Mouse (Mus musculus) liver, adult 2 months (tissue): ENCODE results near the gene Ppif. TPM values are rescaled to one million over a fixed set of nuclear protein-coding genes. Genes with fewer than 3 reads are reported as not detected.

ENCODE experiments used
- DNase-seq: peaks from one replicate; pipeline ENCODE4 v3.0.0-alpha.2; 2011; ENCODE audit warnings: low read depth, low spot score; ENCODE audit errors: extremely low read depth
- H3K27ac ChIP-seq: fragments of 200-500 bp; replicated peaks from 2 replicates; pipeline ENCODE4 v1.5.1; 2012; ENCODE audit warnings: low read depth, mild to moderate bottlenecking, control low read depth, inconsistent platforms, low read length; ENCODE audit not compliant: insufficient read depth
- H3K27me3 ChIP-seq: fragments of 200-500 bp; 2 replicates; pipeline ENCODE4 v1.6.1; 2012; ENCODE audit warnings: mild to moderate bottlenecking, moderate library complexity, low read length, inconsistent platforms; ENCODE audit not compliant: control insufficient read depth, insufficient read depth
- H3K36me3 ChIP-seq: fragments of 200-500 bp; 2 replicates; pipeline ENCODE4 v1.6.1; 2012; ENCODE audit warnings: low read length, inconsistent platforms; ENCODE audit not compliant: control insufficient read depth, insufficient read depth
- H3K4me1 ChIP-seq: fragments of 200-500 bp; 2 replicates; pipeline ENCODE4 v1.6.1; 2011; ENCODE audit warnings: low read length; ENCODE audit not compliant: control insufficient read depth, insufficient read depth
- H3K4me3 ChIP-seq: fragments of 200-500 bp; 2 replicates; pipeline ENCODE4 v1.5.1; 2011; ENCODE audit warnings: low read depth, mild to moderate bottlenecking, control low read depth, low read length, moderate library complexity; ENCODE audit not compliant: insufficient read depth
- H3K79me2 ChIP-seq: fragments of 200-500 bp; 2 replicates; pipeline ENCODE4 v1.6.1; 2012; ENCODE audit warnings: inconsistent platforms, mild to moderate bottlenecking, low read length, moderate library complexity; ENCODE audit not compliant: control insufficient read depth, insufficient read depth
- H3K9ac ChIP-seq: fragments of 200-500 bp; 2 replicates; pipeline ENCODE4 v1.6.1; 2012; ENCODE audit warnings: low read depth, mild to moderate bottlenecking, control low read depth, inconsistent platforms, low read length
- CTCF ChIP-seq: fragments of 200-500 bp; IDR thresholded peaks from 2 replicates; pipeline ENCODE4 v1.5.1; 2011; ENCODE audit warnings: low read depth, low read length, control low read depth
- POLR2A ChIP-seq: fragments of 200-500 bp; IDR thresholded peaks from 2 replicates; pipeline ENCODE4 v1.6.1; 2011; ENCODE audit warnings: low read length, control low read depth; ENCODE audit not compliant: insufficient read depth; ENCODE audit errors: extremely low read depth
- WGBS: fragments of 180-500 bp; shearing (Covaris S2); methylation state at CpG from one replicate; pipeline ENCODE4 v1.1.7; 2018; 5-methylcytosine and 5-hydroxymethylcytosine counted together
- polyA plus RNA-seq: library from polyadenylated mRNA; depleted of rRNA; stranded (reverse); fragments of >200 nt; gene quantifications from 2 replicates; pipeline ENCODE4 v1.2.3, GENCODE M21; 2012
- total RNA-seq: library from RNA; depleted of rRNA; stranded (reverse); fragments of >200 nt; gene quantifications from 2 replicates; pipeline ENCODE4 v1.2.3, GENCODE M21; 2014

Ppif gene
- total and polyA plus RNA-seq, 2 experiments: 19.4 to 80.6 TPM

- Histone ChIP-seq H3K4me3 (no peak overlapping the region), H3K4me1 (no peaks in the 10 kb centered on the region), H3K27me3 (no peaks in the 10 kb centered on the region), H3K27ac (no peak overlapping the region), H3K79me2 (no peaks in the 10 kb centered on the region), H3K9ac (no peak overlapping the region), H3K36me3 (peaks cover 63% of the 10 kb centered on the region)
- 95% methylated on average over 14 of the region's 14 CpGs for WGBS
- TF ChIP-seq CTCF: no peak
- no peak for TF ChIP-seq POLR2A
- no peak for DNase-seq
These were observed 39.4 kb upstream of the Ppif start for GRCm38 (mm10) chr14:25654401-25655197.

- H3K4me3 ChIP-seq: no peak overlapping the region
- H3K27me3 ChIP-seq: no peaks in the 10 kb centered on the region
- no peaks in the 10 kb centered on the region for H3K4me1 ChIP-seq
- H3K27ac ChIP-seq: no peak overlapping the region
- peaks cover 24% of the 10 kb centered on the region for H3K36me3 ChIP-seq
- H3K79me2 ChIP-seq: no peaks in the 10 kb centered on the region
- no peak overlapping the region for H3K9ac ChIP-seq
- DNase-seq: peak; percentile 60
- WGBS: 37% methylated on average over 11 of the region's 11 CpGs
- no peak for TF ChIP-seq POLR2A
- peak; percentile 69 for TF ChIP-seq CTCF
These were observed 33.3 kb upstream of the Ppif start for GRCm38 (mm10) chr14:25660661-25661060.

GRCm38 (mm10) chr14:25661185-25661920 lies 32.6 kb upstream of the Ppif start:
- Histone ChIP-seq H3K9ac (no peak overlapping the region), H3K4me3 (no peak overlapping the region), H3K36me3 (peaks cover 24% of the 10 kb centered on the region), H3K27me3 (no peaks in the 10 kb centered on the region), H3K27ac (no peak overlapping the region), H3K79me2 (no peaks in the 10 kb centered on the region), H3K4me1 (no peaks in the 10 kb centered on the region)
- TF ChIP-seq POLR2A (no peak), CTCF (no peak)
- no peak for DNase-seq
- WGBS: 64% methylated on average over 17 of the region's 17 CpGs

DNA sequence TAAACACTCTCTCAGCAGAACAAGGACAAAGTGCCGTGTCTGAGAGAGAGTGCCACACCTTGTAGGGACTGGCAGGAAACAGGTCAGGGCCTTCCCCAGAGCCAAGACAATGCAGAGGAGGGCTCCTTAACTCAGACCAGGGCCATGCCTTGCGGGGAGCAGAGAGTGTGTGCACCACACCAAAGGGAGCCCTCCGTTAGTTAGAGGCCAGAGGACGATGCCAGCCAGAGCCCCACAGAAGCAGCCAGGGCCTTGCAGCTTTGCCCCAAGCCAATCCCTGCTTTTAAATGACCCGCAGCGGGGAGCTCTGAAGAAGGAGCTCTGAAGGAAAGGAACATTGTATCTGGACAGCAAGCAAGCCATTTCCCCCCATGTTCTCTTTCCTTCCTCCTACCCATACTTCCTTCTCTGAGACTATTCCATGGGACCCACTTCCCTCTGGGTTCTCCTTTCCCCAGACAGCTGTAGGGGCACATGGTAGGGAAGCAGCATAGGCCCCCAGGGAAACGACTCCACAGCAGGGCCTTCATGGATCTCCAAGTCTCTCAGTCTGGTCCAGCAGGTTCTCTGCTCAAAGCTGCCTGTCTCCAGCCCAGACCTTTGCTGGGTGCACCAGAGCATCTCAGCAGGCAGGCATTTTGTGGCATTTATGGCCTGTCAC lies 30.2 kb upstream of the Ppif start:
- Histone ChIP-seq H3K4me3 (no peak overlapping the region), H3K27me3 (no peaks in the 10 kb centered on the region), H3K36me3 (peaks cover 11% of the 10 kb centered on the region), H3K4me1 (no peaks in the 10 kb centered on the region), H3K27ac (no peak overlapping the region), H3K9ac (no peak overlapping the region), H3K79me2 (no peaks in the 10 kb centered on the region)
- WGBS: 78% methylated on average over 7 of the region's 7 CpGs
- DNase-seq: no peak
- TF ChIP-seq CTCF (no peak), POLR2A (no peak)

GRCm38 (mm10) chr14:25664310-25664695 lies 29.7 kb upstream of the Ppif start:
- no peak overlapping the region for H3K9ac ChIP-seq
- 68% methylated on average over 7 of the region's 7 CpGs for WGBS
- H3K27ac ChIP-seq: no peak overlapping the region
- peak; percentile 45 for DNase-seq
- no peak overlapping the region for H3K4me3 ChIP-seq
- H3K36me3 ChIP-seq: peaks cover 7% of the 10 kb centered on the region
- TF ChIP-seq CTCF (no peak), POLR2A (no peak)
- no peaks in the 10 kb centered on the region for H3K27me3 ChIP-seq
- no peaks in the 10 kb centered on the region for H3K79me2 ChIP-seq
- no peaks in the 10 kb centered on the region for H3K4me1 ChIP-seq
